Mouse (Mus musculus): Measurements from ENCODE around the gene Immt. TPM values are rescaled to one million over a fixed set of nuclear protein-coding genes. Genes with fewer than 3 reads are reported as not detected.
A peak's percentile ranks its signal among the peaks of the same experiment; 100 is the strongest.
"Not testable (repeated sequence)": the region's sequence is repeated elsewhere in the genome, so short reads cannot be mapped to it uniquely, and the experiment has no call there.

The Immt gene
- polyA plus RNA-seq, 1 experiment from 2014 or later: 170 TPM

- Histone ChIP-seq H3K4me3 (ENCODE audit: low read length) (peak overlapping the region; percentile 74), H3K9ac (ENCODE audit: low read length) (peak overlapping the region; percentile 75), H3K27me3 (ENCODE audit: control insufficient read depth, insufficient read depth, low read depth, low read length) (no peaks in the 10 kb centered on the region), H3K27ac (ENCODE audit: low read length) (peak overlapping the region; percentile 81), H3K4me2 (ENCODE audit: low read depth, low read length) (peak overlapping the region; percentile 93), H3K4me1 (replicated peaks; ENCODE audit: control insufficient read depth, insufficient read depth, low read length) (peaks cover 8% of the 10 kb centered on the region), H3K9me3 (ENCODE audit: control insufficient read depth, low read length) (no peaks in the 10 kb centered on the region), H3K36me3 (ENCODE audit: control insufficient read depth, insufficient read depth, low read length) (0 out of 2 replicates have a peak, but pooled peaks cover 3% of the 10 kb centered on the region)
- ATAC-seq (ENCODE audit: low read depth): peak; percentile 99
- WGBS: under 1% methylated on average over 21 of the region's 21 CpGs
Observed at GRCm38 (mm10) chr6:71831581-71831960, 440 bp downstream of the Immt start.

- H3K36me3 ChIP-seq (ENCODE audit: control insufficient read depth, insufficient read depth, low read length): 0 out of 2 replicates have a peak, but pooled peaks cover 3% of the 10 kb centered on the region
- H3K4me2 ChIP-seq (ENCODE audit: low read depth, low read length): no peak overlapping the region
- H3K4me1 ChIP-seq (replicated peaks; ENCODE audit: control insufficient read depth, insufficient read depth, low read length): peaks cover 6% of the 10 kb centered on the region
- ATAC-seq (ENCODE audit: low read depth): no peak
- H3K27me3 ChIP-seq (ENCODE audit: control insufficient read depth, insufficient read depth, low read depth, low read length): no peaks in the 10 kb centered on the region
- 72% methylated on average over 2 of the region's 2 CpGs for WGBS
- no peak overlapping the region for H3K9ac ChIP-seq (ENCODE audit: low read length)
- H3K4me3 ChIP-seq (ENCODE audit: low read length): no peak overlapping the region
- H3K27ac ChIP-seq (ENCODE audit: low read length): no peak overlapping the region
- no peaks in the 10 kb centered on the region for H3K9me3 ChIP-seq (ENCODE audit: control insufficient read depth, low read length)
Observed at GRCm38 (mm10) chr6:71836811-71837210, 5.7 kb downstream of the Immt start.

- H3K4me3 ChIP-seq (ENCODE audit: low read length): no peak overlapping the region
- H3K36me3 ChIP-seq (ENCODE audit: control insufficient read depth, insufficient read depth, low read length): 0 out of 2 replicates have a peak, but pooled peaks cover 2% of the 10 kb centered on the region
- no peaks in the 10 kb centered on the region for H3K9me3 ChIP-seq (ENCODE audit: control insufficient read depth, low read length)
- no peak for ATAC-seq (ENCODE audit: low read depth)
- no peak overlapping the region for H3K4me2 ChIP-seq (ENCODE audit: low read depth, low read length)
- H3K27ac ChIP-seq (ENCODE audit: low read length): no peak overlapping the region
- no peak overlapping the region for H3K9ac ChIP-seq (ENCODE audit: low read length)
- no peaks in the 10 kb centered on the region for H3K4me1 ChIP-seq (replicated peaks; ENCODE audit: control insufficient read depth, insufficient read depth, low read length)
- H3K27me3 ChIP-seq (ENCODE audit: control insufficient read depth, insufficient read depth, low read depth, low read length): no peaks in the 10 kb centered on the region
Observed at GRCm38 (mm10) chr6:71839815-71840214, 8.7 kb downstream of the Immt start.

- H3K4me3 ChIP-seq (ENCODE audit: low read length): no peak overlapping the region
- WGBS: 93% methylated on average over 1 of the region's 1 CpGs
- H3K36me3 ChIP-seq (ENCODE audit: control insufficient read depth, insufficient read depth, low read length): no peaks in the 10 kb centered on the region
- no peak for ATAC-seq (ENCODE audit: low read depth)
- no peak overlapping the region for H3K9ac ChIP-seq (ENCODE audit: low read length)
- no peaks in the 10 kb centered on the region for H3K9me3 ChIP-seq (ENCODE audit: control insufficient read depth, low read length)
- no peak overlapping the region for H3K27ac ChIP-seq (ENCODE audit: low read length)
- H3K27me3 ChIP-seq (ENCODE audit: control insufficient read depth, insufficient read depth, low read depth, low read length): no peaks in the 10 kb centered on the region
- H3K4me1 ChIP-seq (replicated peaks; ENCODE audit: control insufficient read depth, insufficient read depth, low read length): no peaks in the 10 kb centered on the region
- no peak overlapping the region for H3K4me2 ChIP-seq (ENCODE audit: low read depth, low read length)
Observed at GRCm38 (mm10) chr6:71840597-71841290, 9.6 kb downstream of the Immt start.

- H3K4me2 ChIP-seq (ENCODE audit: low read depth, low read length); H3K27ac ChIP-seq (ENCODE audit: low read length); H3K9me3 ChIP-seq (ENCODE audit: control insufficient read depth, low read length); H3K27me3 ChIP-seq (ENCODE audit: control insufficient read depth, insufficient read depth, low read depth, low read length); H3K4me3 ChIP-seq (ENCODE audit: low read length); H3K4me1 ChIP-seq (replicated peaks; ENCODE audit: control insufficient read depth, insufficient read depth, low read length); H3K36me3 ChIP-seq (ENCODE audit: control insufficient read depth, insufficient read depth, low read length); H3K9ac ChIP-seq (ENCODE audit: low read length); ATAC-seq (ENCODE audit: low read depth): not testable (repeated sequence)
- 81% methylated on average over 6 of the region's 6 CpGs for WGBS
Observed at GRCm38 (mm10) chr6:71846906-71847305, 15.8 kb downstream of the Immt start.

GRCm38 (mm10) chr6:71867751-71868150 is 36.6 kb downstream of the Immt start:
- 79% methylated on average over 2 of the region's 2 CpGs for WGBS
- Histone ChIP-seq H3K36me3 (ENCODE audit: control insufficient read depth, insufficient read depth, low read length) (peaks cover 40% of the 10 kb centered on the region), H3K9me3 (ENCODE audit: control insufficient read depth, low read length) (0 out of 2 replicates have a peak, but pooled peaks cover 3% of the 10 kb centered on the region), H3K4me3 (ENCODE audit: low read length) (no peak overlapping the region), H3K27me3 (ENCODE audit: control insufficient read depth, insufficient read depth, low read depth, low read length) (no peaks in the 10 kb centered on the region), H3K4me2 (ENCODE audit: low read depth, low read length) (no peak overlapping the region), H3K9ac (ENCODE audit: low read length) (no peak overlapping the region), H3K27ac (ENCODE audit: low read length) (no peak overlapping the region), H3K4me1 (replicated peaks; ENCODE audit: control insufficient read depth, insufficient read depth, low read length) (no peaks in the 10 kb centered on the region)
- no peak for ATAC-seq (ENCODE audit: low read depth)

GRCm38 (mm10) chr6:71868809-71869208 is 37.7 kb downstream of the Immt start:
- no peaks in the 10 kb centered on the region for H3K4me1 ChIP-seq (replicated peaks; ENCODE audit: control insufficient read depth, insufficient read depth, low read length)
- no peak overlapping the region for H3K4me3 ChIP-seq (ENCODE audit: low read length)
- 0 out of 2 replicates have a peak, but pooled peaks cover 3% of the 10 kb centered on the region for H3K9me3 ChIP-seq (ENCODE audit: control insufficient read depth, low read length)
- H3K36me3 ChIP-seq (ENCODE audit: control insufficient read depth, insufficient read depth, low read length): peaks cover 36% of the 10 kb centered on the region
- no peak overlapping the region for H3K9ac ChIP-seq (ENCODE audit: low read length)
- H3K27me3 ChIP-seq (ENCODE audit: control insufficient read depth, insufficient read depth, low read depth, low read length): no peaks in the 10 kb centered on the region
- H3K27ac ChIP-seq (ENCODE audit: low read length): no peak overlapping the region
- no peak overlapping the region for H3K4me2 ChIP-seq (ENCODE audit: low read depth, low read length)
- no peak for ATAC-seq (ENCODE audit: low read depth)
- WGBS: 78% methylated on average over 1 of the region's 1 CpGs

- H3K9ac ChIP-seq (ENCODE audit: low read length): no peak overlapping the region
- ATAC-seq (ENCODE audit: low read depth): no peak
- 87% methylated on average over 9 of the region's 9 CpGs for WGBS
- no peaks in the 10 kb centered on the region for H3K4me1 ChIP-seq (replicated peaks; ENCODE audit: control insufficient read depth, insufficient read depth, low read length)
- no peaks in the 10 kb centered on the region for H3K9me3 ChIP-seq (ENCODE audit: control insufficient read depth, low read length)
- no peak overlapping the region for H3K4me2 ChIP-seq (ENCODE audit: low read depth, low read length)
- peaks cover 28% of the 10 kb centered on the region for H3K36me3 ChIP-seq (ENCODE audit: control insufficient read depth, insufficient read depth, low read length)
- no peak overlapping the region for H3K27ac ChIP-seq (ENCODE audit: low read length)
- no peak overlapping the region for H3K4me3 ChIP-seq (ENCODE audit: low read length)
- H3K27me3 ChIP-seq (ENCODE audit: control insufficient read depth, insufficient read depth, low read depth, low read length): no peaks in the 10 kb centered on the region
Observed at GRCm38 (mm10) chr6:71871396-71871795, 40.3 kb downstream of the Immt start.

- Histone ChIP-seq H3K36me3 (ENCODE audit: control insufficient read depth, insufficient read depth, low read length) (peaks cover 50% of the 10 kb centered on the region), H3K4me1 (replicated peaks; ENCODE audit: control insufficient read depth, insufficient read depth, low read length) (no peaks in the 10 kb centered on the region), H3K27ac (ENCODE audit: low read length) (no peak overlapping the region), H3K27me3 (ENCODE audit: control insufficient read depth, insufficient read depth, low read depth, low read length) (no peaks in the 10 kb centered on the region), H3K4me3 (ENCODE audit: low read length) (no peak overlapping the region), H3K4me2 (ENCODE audit: low read depth, low read length) (no peak overlapping the region), H3K9me3 (ENCODE audit: control insufficient read depth, low read length) (no peaks in the 10 kb centered on the region), H3K9ac (ENCODE audit: low read length) (no peak overlapping the region)
- 85% methylated on average over 3 of the region's 3 CpGs for WGBS
- ATAC-seq (ENCODE audit: low read depth): no peak
Observed at GRCm38 (mm10) chr6:71877965-71878760, 47.0 kb downstream of the Immt start.
